Mouse (Mus musculus) CH12.LX (cell line): ENCODE data around the gene Pyroxd2.

Source experiments
- SMC3 ChIP-seq: IDR thresholded peaks from 2 replicates; pipeline ENCODE4 v1.6.1; 2011; ENCODE audit warnings: low read depth, low read length, improper control_type of control experiment
- ZC3H11A ChIP-seq: IDR thresholded peaks from 2 replicates; pipeline ENCODE4 v1.6.1; 2012; ENCODE audit warnings: low read depth, mild to moderate bottlenecking, inconsistent platforms, low read length, improper control_type of control experiment

- TF ChIP-seq ZC3H11A, result no peak
- no peak for TF ChIP-seq SMC3
Measured at GRCm38 (mm10) chr19:42737753-42738152, 14.8 kb downstream of the Pyroxd2 start.
